Mouse (Mus musculus): Measurements from ENCODE around the gene Fgf8.
A peak's percentile ranks its signal among the peaks of the same experiment; 100 is the strongest.

The Fgf8 gene

DNA sequence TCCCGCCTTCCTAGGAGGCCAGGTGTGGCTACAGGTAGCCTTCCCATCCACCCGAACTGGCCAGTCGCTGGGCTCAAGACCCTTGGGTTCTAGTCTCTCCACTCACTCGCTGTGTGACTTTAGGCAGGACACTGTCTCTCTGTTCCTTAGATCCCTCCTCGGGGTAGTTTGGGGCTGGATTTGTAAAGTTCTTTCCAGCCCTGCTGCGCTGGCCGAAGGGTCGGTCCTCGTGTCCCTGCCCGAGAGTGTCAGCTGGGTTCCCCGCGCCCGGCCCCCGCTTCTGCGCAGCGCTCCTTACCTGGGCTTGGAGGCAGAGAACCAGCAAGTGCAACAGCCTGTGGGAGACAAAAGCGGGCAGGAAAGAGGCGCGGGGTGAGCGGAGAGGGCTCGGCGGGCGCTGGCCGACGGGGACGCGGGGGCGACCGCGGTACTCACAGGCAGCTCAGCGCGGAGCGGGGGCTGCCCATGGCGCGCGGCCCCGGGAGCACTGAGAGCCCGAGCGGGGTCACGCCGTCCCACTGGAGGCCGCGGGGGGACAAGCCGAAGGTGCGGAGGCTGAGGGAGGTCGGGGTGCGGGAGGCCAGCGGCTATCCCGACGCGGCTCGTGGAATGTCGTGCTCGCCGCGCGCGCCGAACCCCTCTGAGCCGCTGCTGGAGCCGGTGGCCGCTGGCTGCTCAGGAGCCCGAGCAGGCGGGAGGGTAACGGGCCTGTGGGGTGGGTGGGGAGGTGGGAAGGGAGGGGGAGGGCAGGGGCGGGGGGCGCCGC is at the start of gene Fgf8:
TSS of gene Fgf8 (minus strand) at position 698 of the 766 bp plus-strand sequence.
- no peak for DNase-seq

- DNase-seq: no peak
These were observed 49.7 kb upstream of the Fgf8 start for GRCm38 (mm10) chr19:45792404-45792803.

DNA sequence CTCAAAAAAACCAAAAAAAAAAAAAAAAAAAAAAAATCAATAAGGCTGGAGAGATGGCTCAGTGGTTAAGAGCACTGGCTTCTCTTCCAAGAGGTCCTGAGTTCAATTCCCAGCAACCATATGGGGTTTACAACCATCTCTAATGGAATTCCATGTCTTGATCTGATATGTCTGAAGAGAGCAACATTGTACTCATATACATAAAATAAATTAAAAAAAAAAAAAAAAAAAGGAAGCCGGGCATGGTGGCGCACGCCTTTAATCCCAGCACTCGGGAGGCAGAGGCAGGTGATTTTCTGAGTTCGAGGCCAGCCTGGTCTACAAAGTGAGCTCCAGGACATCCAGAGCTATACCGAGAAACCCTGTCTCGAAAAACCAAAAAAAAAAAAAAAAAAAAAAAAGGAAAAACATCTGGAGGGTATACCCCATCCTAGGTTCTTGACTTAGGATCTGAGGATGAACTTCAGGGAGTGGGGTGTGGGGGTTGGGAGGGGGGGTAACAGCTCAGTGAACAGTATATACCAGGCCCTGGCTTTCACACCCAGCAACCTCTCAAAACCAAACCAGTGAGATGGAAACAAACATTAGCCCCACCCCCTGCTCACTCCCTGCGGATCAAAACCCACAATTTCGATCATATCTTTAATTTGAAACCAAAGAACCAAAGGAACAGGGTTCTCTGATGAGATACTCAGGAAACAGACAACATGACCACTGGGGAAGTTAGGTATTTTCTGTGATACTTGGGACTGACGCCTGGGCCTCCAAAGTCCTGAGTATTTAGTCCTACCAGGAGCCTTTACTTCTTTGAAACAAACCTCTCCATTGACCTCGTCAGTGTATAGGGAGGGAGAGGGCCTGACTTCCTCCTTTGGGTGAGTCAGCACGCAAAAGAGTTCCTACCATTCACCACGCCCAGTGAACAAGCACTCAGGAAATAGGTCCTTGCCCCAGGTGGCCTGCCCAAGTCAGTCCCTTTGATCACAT is 47.5 kb upstream of the Fgf8 start:
- no peak for DNase-seq

- DNase-seq: no peak
These were observed 46.6 kb upstream of the Fgf8 start for GRCm38 (mm10) chr19:45789365-45789764.

DNA sequence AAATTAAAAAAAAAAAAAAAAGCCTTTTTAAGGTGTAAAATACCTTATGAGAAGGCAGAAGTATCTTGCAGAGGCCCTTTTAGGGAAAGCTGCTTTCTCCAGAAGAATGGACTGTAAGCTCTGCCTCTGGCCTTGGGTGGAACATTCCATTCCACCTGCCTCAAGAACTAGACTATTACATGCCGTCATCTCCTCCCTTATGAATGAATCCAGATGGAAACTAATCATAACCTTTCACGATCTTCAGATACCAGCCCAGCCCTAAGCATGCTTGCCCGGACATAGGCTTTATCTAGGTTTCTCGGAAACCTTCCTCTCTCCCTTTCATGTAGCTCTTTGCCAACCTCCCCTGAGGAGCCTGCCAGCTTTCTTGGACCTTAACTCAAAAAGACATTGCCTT is 45.6 kb upstream of the Fgf8 start:
- no peak for DNase-seq

DNA sequence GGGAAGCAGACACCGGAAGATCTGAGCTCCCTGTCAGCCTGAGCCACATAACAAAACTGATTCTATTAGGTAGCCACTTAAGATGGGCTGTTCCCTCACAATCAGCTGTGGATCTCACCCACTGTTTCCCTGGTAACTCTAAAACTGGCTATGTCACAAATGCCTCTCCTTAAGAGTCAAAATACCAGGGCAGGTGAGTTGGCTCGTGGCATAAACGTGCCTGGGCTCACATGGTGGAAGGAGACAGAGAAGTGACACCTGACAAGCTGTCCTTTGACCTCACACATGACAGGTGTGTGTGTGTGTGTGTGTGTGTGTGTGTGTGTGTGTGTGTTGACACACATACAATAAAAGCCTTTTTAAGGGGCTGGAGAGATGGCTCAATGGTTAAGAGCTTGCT is 44.7 kb upstream of the Fgf8 start:
- no peak for DNase-seq

GRCm38 (mm10) chr19:45785470-45785869 is 42.8 kb upstream of the Fgf8 start:
- no peak for DNase-seq

GRCm38 (mm10) chr19:45783933-45784576 is 41.3 kb upstream of the Fgf8 start:
- no peak for DNase-seq

DNA sequence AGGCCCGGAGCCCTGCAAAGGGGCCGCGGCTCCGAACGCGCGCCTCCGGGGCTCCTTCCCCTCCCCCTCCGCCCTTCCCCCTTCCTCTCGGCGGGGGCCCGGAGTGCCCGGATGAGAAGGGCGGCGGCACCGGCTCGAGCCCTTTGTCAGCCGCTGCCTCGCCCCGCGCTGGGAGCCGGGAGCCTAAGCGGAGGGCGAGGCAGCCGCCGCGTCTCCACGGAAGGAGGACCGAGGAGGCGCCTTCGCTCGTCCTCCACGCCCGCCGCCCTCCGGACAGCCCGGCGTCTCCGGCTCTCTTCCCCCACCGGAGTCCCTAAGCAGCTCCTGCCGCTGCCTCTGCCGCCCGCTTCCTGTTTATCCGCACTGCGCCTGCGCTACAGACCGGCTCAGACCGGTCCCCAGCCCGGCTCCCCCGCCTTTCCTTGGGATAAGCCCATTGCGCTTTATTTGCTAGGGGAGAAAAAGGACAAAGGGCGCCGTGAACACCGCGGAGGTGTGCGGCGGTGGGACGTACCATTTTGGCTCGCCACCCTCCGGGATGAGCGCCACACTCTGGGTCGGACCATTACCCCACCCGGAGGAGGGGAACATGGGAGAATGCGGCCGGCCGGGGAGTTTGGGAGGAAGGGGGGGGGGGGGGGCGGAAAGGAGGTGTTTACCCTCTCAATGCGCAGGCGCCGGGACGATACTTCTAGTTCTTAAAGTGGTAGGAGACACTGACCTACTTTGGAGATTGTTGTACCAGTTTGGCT is 40.6 kb upstream of the Fgf8 start, which contains the start of gene Mgea5:
TSS of gene Mgea5 (minus strand) at position 657 of the 752 bp plus-strand sequence.
- DNase-seq: peak; percentile 99

GRCm38 (mm10) chr19:45782315-45783001 is 39.7 kb upstream of the Fgf8 start:
- DNase-seq: peak; percentile 82

DNA sequence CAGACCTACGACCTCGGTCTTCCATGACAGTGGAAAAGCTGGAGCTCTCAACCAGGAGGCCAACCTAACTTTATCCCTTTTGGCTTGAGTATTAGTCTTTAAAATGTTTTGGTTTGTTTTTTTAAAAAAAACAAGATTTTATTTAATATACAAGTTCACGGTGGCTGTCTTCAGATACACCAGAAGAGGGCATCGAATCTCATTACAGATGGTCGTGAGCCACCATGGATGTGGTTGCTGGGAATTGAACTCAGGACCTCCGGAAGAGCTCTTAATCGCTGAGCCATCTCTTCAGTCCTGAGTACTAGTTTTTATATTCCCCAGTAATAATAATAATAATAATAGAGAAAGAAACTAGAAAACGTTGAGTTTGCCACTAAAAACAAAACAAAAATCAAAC is 39.0 kb upstream of the Fgf8 start:
- no peak for DNase-seq

- no peak for DNase-seq
These were observed 37.7 kb upstream of the Fgf8 start for GRCm38 (mm10) chr19:45780350-45780915.

GRCm38 (mm10) chr19:45775486-45775885 is 32.8 kb upstream of the Fgf8 start:
- DNase-seq: no peak

DNA sequence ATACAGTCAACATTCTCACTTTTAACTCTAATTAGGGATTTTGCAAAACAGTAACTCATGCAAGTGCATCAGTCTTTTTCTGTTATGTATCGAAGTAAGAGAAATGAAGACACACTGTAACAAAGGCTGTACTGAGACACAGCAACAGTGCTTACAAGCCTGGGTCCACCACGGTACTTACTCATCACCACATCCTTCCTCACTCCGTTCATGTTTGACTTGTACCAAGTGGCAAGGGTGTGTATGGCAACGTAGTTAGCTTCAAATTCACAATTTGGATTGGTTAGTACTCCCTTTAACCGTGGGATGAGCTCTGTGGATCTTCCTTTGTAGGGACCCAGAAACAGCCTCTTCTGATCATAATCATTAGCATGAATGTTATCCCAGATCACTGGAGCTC is 28.8 kb upstream of the Fgf8 start:
- no peak for DNase-seq

DNA sequence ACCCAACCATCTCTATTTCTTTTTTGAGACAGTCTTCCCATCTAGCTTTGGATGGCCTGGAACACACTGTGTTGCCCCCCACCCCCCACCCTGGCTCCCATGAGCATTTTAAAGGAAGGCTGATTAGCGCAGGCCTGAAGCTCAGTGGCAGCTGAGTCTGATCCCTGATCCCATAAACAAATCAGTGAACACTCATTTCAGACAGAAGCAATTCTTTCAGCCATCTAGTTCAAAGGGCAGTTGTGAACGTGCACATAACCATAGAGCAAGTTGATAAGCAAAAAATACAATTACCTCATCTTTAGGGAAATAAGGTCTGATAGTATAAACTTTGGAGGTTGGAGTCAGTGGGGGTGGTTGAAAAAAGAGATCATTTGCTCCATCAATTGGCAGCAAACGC is 18.1 kb upstream of the Fgf8 start:
- no peak for DNase-seq

- peak; percentile 57 for DNase-seq
These were observed 16.0 kb upstream of the Fgf8 start for GRCm38 (mm10) chr19:45758671-45759070.

- DNase-seq: peak; percentile 75
These were observed 10.8 kb upstream of the Fgf8 start for GRCm38 (mm10) chr19:45753551-45753950.

DNA sequence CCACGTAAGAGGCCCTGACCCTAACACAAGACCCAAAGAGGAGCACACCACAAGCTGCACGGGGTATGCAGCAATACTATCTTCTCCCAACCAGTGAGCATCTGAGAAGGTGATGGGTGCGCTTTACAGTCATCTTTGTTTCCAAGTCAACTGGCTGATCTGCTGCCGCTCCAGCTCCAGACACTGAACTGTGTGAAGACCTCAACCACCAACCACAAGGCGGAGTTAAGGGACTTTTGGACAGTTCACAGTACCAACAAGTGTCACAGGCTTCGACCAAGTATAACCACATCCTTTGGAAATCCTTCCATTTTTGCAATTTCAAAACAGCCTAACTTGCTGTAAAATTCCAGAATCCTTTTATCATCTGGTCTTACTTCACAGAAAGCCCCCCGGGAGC is 9.2 kb upstream of the Fgf8 start:
- no peak for DNase-seq

GRCm38 (mm10) chr19:45749243-45750043 is 6.7 kb upstream of the Fgf8 start, which contains the start of gene Npm3:
Gene Npm3 (minus strand): TSS chr19:45749591.
- peak; percentile 85 for DNase-seq

DNA sequence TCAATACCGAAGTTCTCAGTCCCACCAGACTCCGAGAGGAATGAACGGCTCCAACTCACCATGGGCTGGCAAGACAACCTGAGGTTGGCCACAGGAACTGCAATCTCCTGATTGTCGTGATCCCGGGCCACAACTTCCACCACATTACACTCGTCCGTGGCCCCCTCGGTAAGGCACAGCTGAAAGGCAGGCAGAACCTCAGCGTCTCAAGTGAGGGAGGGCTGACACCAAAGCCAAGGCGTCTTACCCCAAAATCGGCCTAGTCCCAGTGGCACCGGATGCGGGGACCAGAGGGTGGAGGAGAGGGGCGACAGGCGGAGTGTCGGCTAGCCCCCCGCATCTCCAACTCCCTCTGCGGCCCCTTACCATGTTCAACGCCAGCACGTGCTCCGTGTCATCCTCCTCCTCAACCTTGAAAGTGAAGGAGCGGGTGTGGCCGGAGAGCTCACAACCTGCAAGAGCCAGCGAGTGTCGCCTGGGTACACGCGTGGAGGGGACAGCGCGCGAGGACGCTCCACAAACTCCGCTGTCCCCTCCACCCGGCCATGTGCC is 6.1 kb upstream of the Fgf8 start:
- no peak for DNase-seq

Data from kidney, adult 9 months (tissue).